Mouse (Mus musculus) thymus, adult 2 months (tissue): Measurements from ENCODE around the gene Col20a1. TPM values are rescaled to one million over a fixed set of nuclear protein-coding genes. Genes with fewer than 3 reads are reported as not detected.
A peak's percentile ranks its signal among the peaks of the same experiment; 100 is the strongest.

Experiments used
- DNase-seq: peaks from one replicate; pipeline ENCODE4 v3.0.0; 2021
- H3K27ac ChIP-seq: fragments of 200-500 bp; 2 replicates; pipeline ENCODE4 v1.5.1; 2012; ENCODE audit warnings: low read length, control low read depth; ENCODE audit not compliant: control insufficient read depth, insufficient read depth
- H3K27me3 ChIP-seq: fragments of 200-500 bp; 2 replicates; pipeline ENCODE4 v1.6.1; 2012; ENCODE audit warnings: mild to moderate bottlenecking, low read length, moderate library complexity, mixed read lengths; ENCODE audit not compliant: control insufficient read depth, insufficient read depth
- H3K36me3 ChIP-seq: fragments of 200-500 bp; 2 replicates; pipeline ENCODE4 v1.6.1; 2012; ENCODE audit warnings: mild to moderate bottlenecking, low read length, moderate library complexity; ENCODE audit not compliant: control insufficient read depth, insufficient read depth
- H3K4me1 ChIP-seq: fragments of 200-500 bp; replicated peaks from 2 replicates; pipeline ENCODE4 v1.6.1; 2012; ENCODE audit warnings: low read length; ENCODE audit not compliant: control insufficient read depth, insufficient read depth
- H3K4me3 ChIP-seq: fragments of 200-500 bp; 2 replicates; pipeline ENCODE4 v1.5.1; 2012; ENCODE audit warnings: mild to moderate bottlenecking, low read length, control low read depth, moderate library complexity; ENCODE audit not compliant: control insufficient read depth, insufficient read depth
- CTCF ChIP-seq: fragments of 200-500 bp; IDR thresholded peaks from 2 replicates; pipeline ENCODE4 v1.5.1; 2012; ENCODE audit warnings: mild to moderate bottlenecking, control low read depth, low read length, moderate library complexity, borderline replicate concordance; ENCODE audit not compliant: control insufficient read depth, poor library complexity, insufficient read depth; ENCODE audit errors: extremely low read depth
- POLR2A ChIP-seq: fragments of 200-500 bp; IDR thresholded peaks from 2 replicates; pipeline ENCODE4 v1.6.1; 2012; ENCODE audit warnings: mild to moderate bottlenecking, low read length, control low read depth, moderate library complexity; ENCODE audit not compliant: control insufficient read depth, poor library complexity, insufficient read depth; ENCODE audit errors: extremely low read depth
- WGBS: fragments of 180-500 bp; shearing (Covaris S2); methylation state at CpG from one replicate; pipeline ENCODE4 v1.1.7; 2018; 5-methylcytosine and 5-hydroxymethylcytosine counted together
- polyA plus RNA-seq: library from polyadenylated mRNA; depleted of rRNA; stranded (reverse); fragments of >200 nt; gene quantifications from 2 replicates; pipeline ENCODE4 v1.2.3, GENCODE M21; 2012

Col20a1 gene
- polyA plus RNA-seq, 1 experiment = 3.3 TPM

DNA sequence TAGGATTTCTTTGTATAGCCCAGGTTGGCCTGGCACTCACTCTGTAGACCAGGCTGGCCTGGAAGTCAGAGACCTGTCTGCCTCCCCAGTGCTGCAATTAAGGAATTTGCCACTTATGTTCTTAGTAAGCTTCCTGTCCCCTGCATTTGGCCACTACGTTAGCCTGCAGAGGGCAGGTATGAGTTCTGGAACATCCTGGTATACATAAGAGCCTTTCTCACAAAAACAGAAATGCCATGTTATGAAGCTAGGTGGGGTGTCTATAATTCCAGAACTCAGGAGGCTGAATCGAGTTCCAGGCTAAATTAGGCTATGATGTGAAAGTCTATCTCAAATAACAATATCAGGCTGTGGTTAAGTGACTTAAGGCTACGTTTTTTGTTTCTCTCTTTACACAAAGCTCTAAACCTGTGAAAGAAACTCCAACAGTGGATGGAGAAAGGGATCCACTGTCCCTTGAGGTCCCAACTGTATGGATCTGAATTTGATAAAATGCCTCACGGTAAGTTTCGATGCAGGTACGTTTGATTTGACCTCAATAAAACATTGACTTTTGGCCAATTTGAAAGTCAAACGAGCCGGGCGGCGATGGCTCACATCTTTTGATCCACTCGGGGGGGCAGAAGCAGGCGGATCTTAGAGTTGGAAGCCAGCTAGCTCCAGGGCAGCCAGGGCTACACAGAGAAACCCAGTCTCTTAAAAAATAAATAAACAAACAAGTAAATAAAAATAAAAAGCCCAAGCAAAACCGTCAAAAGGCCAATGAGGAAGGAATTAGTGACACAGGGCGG is 20.0 kb upstream of the Col20a1 start:
- DNase-seq = peak; percentile 16
- 3% methylated on average over 14 of the region's 14 CpGs for WGBS
- Histone ChIP-seq H3K27ac (peak overlapping the region; percentile 64), H3K4me3 (peak overlapping the region; percentile 91), H3K4me1 (peaks cover 7% of the 10 kb centered on the region), H3K27me3 (no peaks in the 10 kb centered on the region), H3K36me3 (peaks cover 1% of the 10 kb centered on the region; the same call in 1 of the 2 replicates)
- TF ChIP-seq CTCF (no peak), POLR2A (no peak)

- peak within 1 kb of the TSS; percentile 91 for H3K4me3 ChIP-seq
- peak; percentile 90 for DNase-seq
Observed at GRCm38 (mm10) chr2:180967010-180967763, 19.1 kb upstream of the Col20a1 start, which contains the start of gene Arfgap1. Gene Arfgap1, plus strand, starts transcription at chr2:180967225.

DNA sequence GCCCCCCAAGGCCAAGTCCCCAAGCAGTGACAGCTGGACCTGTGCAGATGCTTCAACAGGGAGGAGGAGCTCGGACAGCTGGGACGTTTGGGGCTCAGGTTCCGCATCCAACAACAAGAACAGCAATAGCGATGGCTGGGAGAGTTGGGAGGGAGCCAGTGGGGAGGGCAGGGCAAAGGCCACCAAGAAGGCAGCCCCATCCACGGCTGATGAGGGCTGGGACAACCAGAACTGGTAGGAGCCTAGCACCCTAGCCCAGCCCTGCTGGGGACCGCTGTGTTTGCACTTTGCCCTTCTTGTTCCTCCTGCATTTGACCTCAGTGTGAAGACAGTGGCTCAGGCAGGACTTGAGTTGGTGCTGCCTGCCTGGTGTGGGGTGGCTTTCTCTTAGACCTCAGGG is 5.2 kb upstream of the Col20a1 start:
- Histone ChIP-seq H3K4me1 (no peaks in the 10 kb centered on the region), H3K4me3 (no peak overlapping the region), H3K27me3 (no peaks in the 10 kb centered on the region), H3K27ac (no peak overlapping the region), H3K36me3 (peaks cover 27% of the 10 kb centered on the region)
- TF ChIP-seq POLR2A = no peak
- TF ChIP-seq CTCF = no peak
- DNase-seq = no peak
- 92% methylated on average over 6 of the region's 6 CpGs for WGBS

More at GRCm38 (mm10) chr2:180967010-180967763, 19.1 kb upstream of the Col20a1 start, which contains the start of gene Arfgap1:
- Histone ChIP-seq H3K27ac (peak within 1 kb of the TSS; percentile 64), H3K4me1 (peaks cover 7% of the 10 kb centered on the region), H3K36me3 (peaks cover 10% of the 10 kb centered on the region), H3K27me3 (no peaks in the 10 kb centered on the region)
- WGBS = under 1% methylated on average over 57 of the region's 57 CpGs
- TF ChIP-seq CTCF (no peak; the same call in 1 of the 2 replicates), POLR2A (peak; percentile 90)

DNA sequence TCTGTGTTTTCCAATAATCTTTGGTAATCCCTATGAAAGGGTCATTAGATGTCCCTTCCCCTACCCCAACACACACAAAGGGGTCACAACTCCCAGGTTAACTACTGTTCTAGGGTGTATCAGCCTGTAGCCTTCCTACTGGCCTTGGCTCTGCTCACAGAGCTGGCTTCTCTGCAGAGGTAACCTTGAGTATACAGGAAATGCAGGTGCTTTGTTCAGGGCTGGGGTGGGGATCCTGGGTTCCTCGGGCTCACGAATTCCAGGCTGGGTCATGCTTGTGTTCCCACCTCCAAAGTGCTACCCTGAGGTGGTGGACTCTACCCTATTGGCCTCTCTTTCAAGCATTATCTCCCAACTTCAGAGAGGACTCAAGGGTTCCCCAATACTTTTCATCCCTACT is 700 bp upstream of the Col20a1 start:
- 81% methylated on average over 2 of the region's 2 CpGs for WGBS
- no peak for DNase-seq
- Histone ChIP-seq H3K4me3 (no peak overlapping the region), H3K27ac (no peak overlapping the region), H3K36me3 (no peaks in the 10 kb centered on the region), H3K4me1 (no peaks in the 10 kb centered on the region), H3K27me3 (no peaks in the 10 kb centered on the region)
- TF ChIP-seq POLR2A (no peak), CTCF (no peak)

- DNase-seq = no peak
- H3K27me3 ChIP-seq = no peaks in the 10 kb centered on the region
- 96% methylated on average over 1 of the region's 1 CpGs for WGBS
- TF ChIP-seq POLR2A (no peak), CTCF (no peak)
- H3K4me3 ChIP-seq = no peak overlapping the region
- H3K27ac ChIP-seq = no peak overlapping the region
- no peaks in the 10 kb centered on the region for H3K4me1 ChIP-seq
- no peaks in the 10 kb centered on the region for H3K36me3 ChIP-seq
Observed at GRCm38 (mm10) chr2:180987001-180987400, 666 bp downstream of the Col20a1 start.

DNA sequence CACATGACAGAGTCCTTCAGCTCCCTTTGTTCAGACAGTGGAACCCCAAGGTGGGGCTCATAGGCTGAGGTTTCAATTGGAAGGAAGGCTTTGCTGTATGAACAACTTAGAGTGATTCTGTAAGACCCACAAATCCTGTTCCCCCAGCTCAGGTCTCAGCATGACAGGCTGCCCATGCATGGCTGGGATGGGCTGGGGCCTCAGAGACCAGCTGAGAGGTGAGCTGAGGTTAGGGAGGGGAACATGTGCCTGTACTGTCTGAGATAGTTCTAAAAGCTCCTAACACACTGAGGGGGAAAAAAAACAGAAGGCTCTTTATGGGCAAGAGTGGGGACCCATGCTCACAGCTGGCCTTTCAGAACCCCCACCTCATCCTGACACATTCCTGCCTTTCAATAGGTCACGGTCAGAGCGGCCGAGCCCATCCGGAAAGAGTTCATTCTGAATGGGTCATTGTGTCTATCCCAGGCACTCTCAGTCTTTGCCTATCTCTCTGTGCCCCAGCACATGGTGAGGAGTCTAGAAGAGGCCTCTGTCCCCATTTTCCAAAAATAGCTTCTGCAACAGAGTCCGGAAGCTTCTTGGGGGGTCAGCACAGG is 1.2 kb downstream of the Col20a1 start:
- H3K4me3 ChIP-seq = no peak overlapping the region
- no peak overlapping the region for H3K27ac ChIP-seq
- no peak for DNase-seq
- no peaks in the 10 kb centered on the region for H3K36me3 ChIP-seq
- WGBS = 90% methylated on average over 5 of the region's 5 CpGs
- no peaks in the 10 kb centered on the region for H3K4me1 ChIP-seq
- no peaks in the 10 kb centered on the region for H3K27me3 ChIP-seq
- TF ChIP-seq CTCF (no peak), POLR2A (no peak)
